Mouse (Mus musculus) urinary bladder, adult 18-20 months (tissue): ENCODE results near the gene Gpr107.

Experiments used
- DNase-seq, 2 experiments: peaks; one replicate each; pipeline ENCODE4 v3.0.0; 2022; ENCODE audit warnings: low spot score in 2 of 2, mixed read lengths in 2 of 2

Gene Gpr107

DNA sequence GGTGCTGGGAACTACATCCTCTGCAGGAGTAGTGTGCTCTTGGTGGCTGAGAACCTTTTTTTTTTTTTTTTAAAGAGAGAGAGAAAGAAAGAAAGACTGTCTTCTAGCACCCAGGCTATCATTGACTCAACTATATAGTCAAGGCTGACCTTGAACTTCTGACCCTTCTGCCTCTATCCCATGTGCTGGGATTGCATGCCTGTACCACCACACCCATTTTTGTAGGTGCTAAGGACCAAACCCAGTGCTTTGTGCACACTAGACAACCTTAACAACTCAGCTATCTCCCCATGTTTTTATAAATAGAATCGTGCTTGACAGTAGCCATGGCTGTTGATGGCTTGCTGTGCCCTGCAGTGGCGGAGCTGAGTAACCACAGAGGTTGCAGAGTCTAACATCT lies 47.9 kb downstream of the Gpr107 start:
- DNase-seq: no peak

DNA sequence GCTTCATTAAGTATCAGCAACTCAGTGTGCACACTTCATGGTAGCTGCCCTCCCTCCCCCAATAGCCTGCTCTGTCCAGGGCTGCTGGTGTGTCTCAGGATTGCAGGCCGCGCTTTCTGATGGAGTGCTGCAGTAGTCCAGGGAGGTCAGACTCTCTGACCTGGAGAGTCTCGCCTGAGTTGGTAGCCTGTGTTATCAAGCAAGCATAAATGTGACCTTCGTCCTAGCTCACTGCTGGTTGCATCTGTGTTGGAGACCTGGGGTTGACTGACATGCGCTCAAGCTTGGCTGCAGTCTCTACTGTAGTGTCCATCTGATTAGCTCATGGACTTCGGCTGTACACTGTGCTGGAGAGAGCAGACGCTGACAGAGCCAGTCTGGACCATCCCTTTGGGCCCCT lies 49.7 kb downstream of the Gpr107 start:
- DNase-seq: no peak

- DNase-seq: no peak
Observed at GRCm38 (mm10) chr2:31202357-31202756, 50.2 kb downstream of the Gpr107 start.

GRCm38 (mm10) chr2:31202956-31203355 lies 50.8 kb downstream of the Gpr107 start:
- no peak for DNase-seq

DNA sequence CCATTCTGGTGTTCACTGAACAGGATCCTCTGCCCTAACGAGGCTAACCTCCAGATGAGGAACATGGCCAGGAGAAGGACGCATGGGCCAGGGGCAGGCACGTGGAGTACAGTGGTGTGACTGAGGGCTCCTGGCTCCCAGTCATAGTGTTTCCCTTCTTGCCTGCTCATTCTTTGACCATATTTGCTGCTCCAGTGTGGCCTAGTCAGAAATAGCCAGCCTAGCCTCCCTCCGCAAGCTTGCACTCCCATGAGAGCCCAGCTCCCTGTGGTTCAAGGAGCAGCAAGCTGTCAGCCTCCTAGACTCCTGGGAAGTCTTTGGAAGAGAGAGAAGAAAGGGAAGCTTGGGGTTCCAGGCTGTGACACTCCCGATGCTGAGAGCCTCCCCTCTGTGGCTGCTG lies 52.6 kb downstream of the Gpr107 start:
- DNase-seq: no peak

GRCm38 (mm10) chr2:31206211-31206610 lies 54.1 kb downstream of the Gpr107 start:
- no peak for DNase-seq

DNA sequence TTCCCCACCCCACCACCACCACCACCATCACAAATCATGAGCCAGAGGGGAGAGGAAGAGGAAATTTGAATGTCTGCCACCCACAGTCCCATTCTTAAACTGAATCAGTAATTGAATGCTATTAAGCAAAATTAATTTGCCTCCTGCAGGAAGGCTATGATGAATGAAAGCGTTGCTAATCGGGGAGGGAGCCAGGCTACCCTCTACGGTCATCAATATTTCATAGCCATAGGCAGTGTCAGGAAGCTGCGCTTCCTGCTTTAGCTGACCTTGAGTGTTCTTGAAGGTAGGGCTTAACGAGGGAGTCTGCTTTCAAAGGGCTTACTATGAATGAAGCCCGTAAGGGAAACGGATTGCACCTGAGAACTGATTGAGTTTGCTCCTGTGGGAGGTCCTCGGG lies 54.8 kb downstream of the Gpr107 start:
- no peak for DNase-seq

DNA sequence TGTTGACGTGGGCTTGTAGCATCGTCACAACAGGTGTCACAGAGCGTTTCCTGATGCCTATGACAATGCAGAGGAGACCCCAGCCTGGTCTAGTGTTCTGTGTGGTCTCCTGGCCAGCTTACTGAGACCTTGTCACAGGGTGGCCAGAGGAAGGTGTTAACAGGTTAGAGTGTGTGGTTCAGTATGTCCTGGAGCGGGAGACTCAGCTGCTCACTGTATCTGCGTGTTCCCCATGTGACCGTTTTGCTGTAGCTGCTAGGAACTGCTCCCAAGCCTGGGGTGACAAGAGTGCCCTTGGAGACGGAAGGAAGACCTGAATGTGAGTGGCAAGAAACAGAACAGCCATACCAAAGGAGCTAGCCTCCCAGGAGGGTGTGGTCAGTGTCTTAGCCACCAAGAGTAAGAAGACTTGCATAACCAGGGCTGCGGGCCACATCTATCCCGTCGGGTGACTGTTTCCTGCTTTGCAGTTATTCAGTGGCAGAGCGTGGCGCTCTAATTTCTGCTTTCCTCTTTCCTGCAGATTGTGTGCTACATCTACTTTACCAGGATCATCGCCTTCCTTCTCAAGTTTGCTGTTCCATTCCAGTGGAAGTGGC lies 56.5 kb downstream of the Gpr107 start:
- no peak for DNase-seq

DNA sequence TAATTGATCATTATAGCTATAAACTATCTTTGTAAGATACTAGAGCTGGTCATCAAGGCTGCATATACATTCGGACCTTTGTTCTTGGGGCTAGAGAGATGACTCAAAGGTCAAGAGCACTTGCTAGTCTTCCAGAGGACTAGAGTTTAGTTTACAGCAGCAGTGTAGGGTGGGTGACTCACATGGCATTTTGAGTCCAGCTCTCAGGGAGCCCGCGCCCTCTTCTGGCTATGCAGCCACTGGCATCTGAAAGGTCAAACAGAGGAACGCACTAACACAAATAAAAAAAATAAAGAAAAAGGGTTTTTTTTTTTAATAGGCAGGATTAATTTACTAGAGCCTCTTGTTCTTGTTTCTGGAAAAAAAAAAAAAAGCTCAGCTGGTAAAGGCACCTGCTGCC lies 57.4 kb downstream of the Gpr107 start:
- DNase-seq: no peak

- DNase-seq: no peak
Observed at GRCm38 (mm10) chr2:31210144-31210847, 58.2 kb downstream of the Gpr107 start.

DNA sequence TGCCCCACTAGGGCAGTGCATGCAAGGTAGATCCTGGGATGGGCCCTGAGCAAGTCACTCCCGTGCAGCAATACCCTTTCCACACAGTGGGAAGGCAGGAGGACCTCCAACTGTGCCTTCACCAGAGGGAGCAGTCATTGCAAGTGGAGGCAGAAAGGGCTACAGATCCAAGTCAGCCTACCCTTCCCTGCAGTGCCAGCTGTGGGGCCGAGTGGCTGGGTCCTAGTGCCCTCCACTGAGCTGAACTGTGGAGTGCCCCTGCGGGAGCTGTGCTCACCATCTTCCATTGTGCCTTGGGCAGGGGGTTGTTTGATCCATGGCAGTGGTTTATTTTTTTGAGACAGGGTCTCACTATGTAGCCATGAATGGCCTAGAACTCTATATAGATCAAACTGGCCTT lies 59.1 kb downstream of the Gpr107 start:
- DNase-seq: no peak

GRCm38 (mm10) chr2:31214211-31214796 lies 62.2 kb downstream of the Gpr107 start:
- DNase-seq: no peak

DNA sequence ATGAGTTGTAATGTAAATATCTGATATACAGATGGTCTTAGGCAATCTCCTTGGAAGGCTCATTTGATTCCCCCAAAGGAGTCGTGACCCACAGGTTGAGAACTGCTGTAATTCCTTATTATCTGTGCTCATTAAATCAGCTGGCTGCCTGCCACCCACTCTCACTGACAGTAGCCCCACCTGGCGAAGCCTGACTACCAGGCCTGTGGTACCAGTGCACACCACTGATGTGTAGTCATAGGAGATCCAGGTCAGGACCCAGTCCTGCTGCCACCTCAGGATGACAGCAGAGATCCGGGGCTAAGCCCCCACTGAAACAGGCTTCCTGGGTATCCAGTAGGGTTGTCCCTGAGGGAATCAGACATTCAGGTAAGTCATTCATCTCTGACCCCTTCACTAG lies 66.5 kb downstream of the Gpr107 start:
- DNase-seq: no peak

DNA sequence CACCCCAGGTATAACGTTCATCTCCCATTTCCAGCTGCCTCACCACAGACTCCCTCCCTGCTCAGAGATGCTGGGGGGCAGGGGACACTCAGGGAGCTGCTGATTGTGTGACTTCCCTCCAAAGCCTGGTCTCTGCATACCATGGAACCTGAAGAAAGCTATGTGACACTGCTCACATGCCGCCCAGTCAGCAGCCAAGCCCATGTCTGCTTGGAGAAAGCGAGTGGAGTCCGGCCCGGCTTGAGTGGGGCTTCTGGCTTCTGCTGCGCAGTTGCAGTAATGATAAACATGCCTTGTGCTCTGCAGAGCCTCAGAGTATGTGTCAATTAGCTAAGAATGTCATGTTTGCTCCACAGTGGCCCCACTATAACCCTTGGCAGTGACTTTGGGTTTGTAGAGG lies 67.4 kb downstream of the Gpr107 start:
- DNase-seq: no peak

DNA sequence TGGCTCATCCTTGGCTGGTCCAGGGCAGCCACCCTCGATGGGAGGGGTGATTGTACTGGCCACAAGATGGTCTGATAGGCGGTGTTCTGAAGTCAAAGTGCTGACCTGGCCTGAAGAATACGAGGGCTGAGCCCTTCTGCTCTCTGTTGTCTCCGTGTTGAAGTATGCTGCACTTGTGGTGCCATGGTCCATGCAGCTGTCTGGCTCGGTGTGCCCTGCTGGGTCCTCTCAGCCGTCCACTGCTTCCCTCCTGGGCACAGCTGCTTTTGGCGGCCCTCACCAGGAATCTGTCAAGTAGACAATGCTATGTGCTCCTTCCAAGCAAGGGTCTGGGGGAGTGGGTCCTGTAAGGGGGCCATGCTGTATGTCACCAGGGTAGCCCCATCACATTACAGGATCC lies 68.7 kb downstream of the Gpr107 start:
- DNase-seq: no peak

DNA sequence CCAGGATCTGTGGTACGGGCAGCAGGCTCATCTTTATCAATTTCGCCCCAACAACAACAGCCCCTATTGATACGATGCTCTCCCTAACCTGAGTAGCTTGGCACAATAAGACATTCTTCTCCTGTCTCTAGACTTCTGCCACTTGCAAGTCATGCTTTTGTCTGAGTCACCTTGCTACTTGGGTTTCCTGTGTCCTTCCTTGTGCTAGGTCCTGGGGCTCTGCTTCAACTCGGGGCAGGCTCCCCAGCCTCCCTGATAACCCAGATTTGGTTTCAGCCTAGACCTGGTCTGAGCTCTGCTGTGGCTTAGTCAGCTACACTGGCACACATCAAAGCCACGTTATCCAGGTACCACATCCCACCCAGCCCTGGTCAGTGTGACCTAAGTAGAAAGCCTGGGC lies 69.5 kb downstream of the Gpr107 start:
- DNase-seq: no peak

- DNase-seq: no peak
Observed at GRCm38 (mm10) chr2:31228768-31229311, 76.7 kb downstream of the Gpr107 start.

- DNase-seq: no peak
Observed at GRCm38 (mm10) chr2:31239203-31239696, 87.1 kb downstream of the Gpr107 start.

- no peak for DNase-seq
Observed at GRCm38 (mm10) chr2:31239833-31240232, 87.7 kb downstream of the Gpr107 start.

DNA sequence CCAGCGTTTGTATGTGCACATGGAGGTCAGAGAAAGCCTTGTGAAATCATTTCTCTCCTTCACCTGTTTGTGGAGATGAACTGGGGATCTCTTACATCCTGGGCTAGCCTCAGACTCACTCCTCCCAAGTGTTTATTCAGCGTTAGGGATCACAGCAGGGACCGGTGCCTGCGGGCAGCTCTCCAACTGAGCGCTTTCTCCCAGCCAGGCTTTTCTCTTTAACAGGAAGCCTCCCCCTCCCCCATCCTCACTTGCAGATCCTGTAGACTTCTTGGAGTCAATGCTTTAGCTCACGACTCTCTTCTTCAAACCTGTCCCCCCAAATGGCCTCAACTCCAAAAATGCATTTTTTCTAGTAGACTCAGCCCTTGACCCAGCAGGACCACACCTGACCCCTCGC lies 89.5 kb downstream of the Gpr107 start:
- no peak for DNase-seq

- DNase-seq: no peak
Observed at GRCm38 (mm10) chr2:31244216-31244615, 92.1 kb downstream of the Gpr107 start.

GRCm38 (mm10) chr2:31245051-31245450 lies 92.9 kb downstream of the Gpr107 start:
- DNase-seq: no peak
